Mouse (Mus musculus) cerebellum, adult 11 months (tissue): Measurements from ENCODE around the gene Nap1l1.
A peak's percentile ranks its signal among the peaks of the same experiment; 100 is the strongest.

ENCODE experiments used
- DNase-seq: peaks from one replicate; pipeline ENCODE4 v3.0.0; 2022

Gene Nap1l1

DNA sequence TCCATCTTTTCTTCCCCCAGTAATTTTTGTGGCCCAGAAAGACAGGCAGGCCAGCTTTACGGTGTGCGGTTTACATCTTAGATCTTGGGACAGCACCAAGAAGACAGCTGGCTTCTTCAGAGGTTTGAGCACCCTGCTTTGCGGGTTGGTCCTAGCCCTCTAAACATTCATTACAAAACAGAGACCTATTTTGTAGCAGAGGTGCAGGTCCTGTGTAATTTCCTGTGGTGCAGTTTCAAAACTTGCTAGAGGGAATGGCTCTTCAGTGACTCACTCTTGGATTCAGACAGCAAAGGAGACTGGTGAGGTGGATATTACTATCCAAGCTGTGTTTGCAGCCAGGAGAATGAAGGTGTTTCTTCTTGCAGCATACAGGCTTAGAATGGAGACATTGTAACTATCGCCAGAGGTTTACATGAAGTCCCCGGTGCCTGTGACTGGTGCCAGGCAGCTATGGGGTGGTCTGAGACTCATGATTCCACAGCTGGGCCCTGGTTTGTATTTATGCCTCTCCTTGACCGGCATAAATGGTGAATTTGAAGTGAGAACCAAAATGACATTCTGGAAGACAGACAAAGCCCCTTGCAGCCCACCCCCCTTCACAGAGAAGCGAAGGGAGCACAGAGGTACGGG, 43.9 kb downstream of the Nap1l1 start:
- no peak for DNase-seq

DNA sequence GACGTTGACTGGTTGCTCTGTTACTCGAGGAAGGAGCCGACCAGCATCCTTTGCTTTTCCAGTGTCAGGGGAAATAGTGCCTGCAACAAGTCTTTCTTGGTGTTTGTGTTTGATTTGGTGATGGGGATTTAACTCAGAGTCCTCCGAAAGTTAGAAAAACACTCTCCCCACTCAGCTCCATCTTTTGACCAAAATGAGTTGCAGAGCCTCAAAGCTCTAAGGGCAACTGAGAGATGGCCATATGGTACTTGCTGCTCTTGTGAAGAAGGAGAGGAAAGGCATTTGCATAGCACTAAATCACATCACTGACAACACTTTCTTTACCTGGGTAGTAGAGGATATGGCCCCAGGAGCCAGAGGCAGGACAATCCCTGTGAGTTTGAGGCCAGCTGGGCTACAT, 45.3 kb downstream of the Nap1l1 start:
- no peak for DNase-seq

GRCm38 (mm10) chr10:111519620-111520370, 46.8 kb downstream of the Nap1l1 start:
- peak; percentile 50 for DNase-seq

GRCm38 (mm10) chr10:111520621-111521020, 47.6 kb downstream of the Nap1l1 start:
- peak; percentile 25 for DNase-seq

GRCm38 (mm10) chr10:111521636-111522035, 48.6 kb downstream of the Nap1l1 start:
- DNase-seq: no peak

- no peak for DNase-seq
Measured at GRCm38 (mm10) chr10:111522230-111522629, 49.2 kb downstream of the Nap1l1 start.

DNA sequence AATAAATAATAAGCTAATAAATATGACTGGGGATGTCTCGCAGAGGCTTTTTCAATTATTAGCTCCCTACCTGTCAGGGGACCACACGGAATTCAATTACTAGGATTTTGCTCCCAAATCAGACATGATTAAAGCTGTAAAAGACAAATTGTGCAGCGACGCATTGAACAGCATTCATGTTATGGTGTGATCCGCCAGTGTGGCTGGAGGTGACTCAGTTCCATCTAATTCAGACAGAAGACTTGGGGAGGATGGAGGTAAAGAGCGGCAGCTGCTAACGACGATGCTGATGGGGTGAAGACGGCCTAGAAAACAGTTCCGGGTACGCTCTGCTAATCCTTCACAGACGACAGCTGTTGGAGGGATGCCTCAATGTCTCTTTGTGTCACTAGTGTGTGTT, 50.9 kb downstream of the Nap1l1 start:
- DNase-seq: no peak

GRCm38 (mm10) chr10:111527057-111527456, 54.0 kb downstream of the Nap1l1 start:
- DNase-seq: peak; percentile 47

- no peak for DNase-seq
Measured at GRCm38 (mm10) chr10:111527613-111528012, 54.6 kb downstream of the Nap1l1 start.

- DNase-seq: no peak
Measured at GRCm38 (mm10) chr10:111528283-111528682, 55.3 kb downstream of the Nap1l1 start.

DNA sequence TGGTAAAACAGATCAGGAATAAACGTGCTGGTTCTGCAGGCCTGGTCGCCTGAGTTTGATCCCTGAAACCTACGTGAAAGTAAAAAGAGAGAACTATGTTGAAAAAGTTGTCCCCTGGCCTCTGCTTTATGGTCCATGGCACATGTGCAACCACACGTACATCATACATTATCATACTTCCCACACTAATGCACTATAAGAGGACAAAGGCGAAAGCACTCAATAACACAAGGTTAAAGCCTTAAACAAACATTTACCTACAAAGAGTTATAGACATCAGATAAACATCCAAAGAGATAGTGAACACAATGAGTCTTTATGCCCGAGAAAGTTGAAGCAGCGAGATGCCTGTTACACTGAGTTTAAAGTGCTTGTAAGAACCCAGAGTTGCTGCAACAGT, 57.4 kb downstream of the Nap1l1 start:
- no peak for DNase-seq

GRCm38 (mm10) chr10:111534691-111535090, 61.7 kb downstream of the Nap1l1 start:
- DNase-seq: no peak

DNA sequence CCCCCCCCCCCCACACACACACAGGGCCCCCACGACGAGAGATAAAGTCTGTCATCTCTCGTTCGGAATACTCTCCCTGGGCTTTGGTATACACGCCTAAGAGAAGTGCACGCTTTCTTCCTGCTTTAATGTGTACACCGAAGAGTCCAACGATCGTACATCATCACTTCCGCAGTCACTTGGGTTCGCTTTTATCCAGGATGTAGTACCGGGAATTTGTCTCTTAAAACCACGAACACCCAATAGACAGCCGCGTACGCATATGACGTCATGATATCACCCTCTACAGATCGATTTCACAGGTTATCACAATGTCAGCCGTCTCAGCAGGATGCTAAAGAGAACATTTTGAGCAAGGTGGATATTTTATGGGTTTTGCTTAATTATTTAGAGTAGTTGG, 64.4 kb downstream of the Nap1l1 start:
- no peak for DNase-seq

- DNase-seq: no peak
Measured at GRCm38 (mm10) chr10:111539724-111540324, 66.8 kb downstream of the Nap1l1 start.

DNA sequence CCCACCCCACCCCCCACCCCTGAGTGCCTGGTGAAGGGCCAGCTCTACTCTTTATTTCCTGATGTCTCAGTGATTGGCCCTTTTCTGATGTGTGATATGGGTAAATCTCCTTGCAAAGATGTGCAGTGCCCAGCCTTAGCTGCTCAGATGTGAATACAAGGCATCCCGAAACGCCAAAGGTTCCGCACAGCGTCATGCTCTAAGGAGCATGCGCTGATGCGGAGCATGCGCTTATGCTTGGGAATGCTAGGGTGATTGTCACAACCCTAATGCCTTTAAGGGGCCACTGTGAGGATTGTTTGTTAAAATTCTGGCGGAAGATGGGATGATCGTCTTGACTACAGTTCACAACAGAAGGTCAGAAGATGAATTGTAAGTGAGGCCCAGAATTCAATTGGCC, 67.7 kb downstream of the Nap1l1 start:
- no peak for DNase-seq

GRCm38 (mm10) chr10:111543106-111543505, 70.1 kb downstream of the Nap1l1 start:
- DNase-seq: no peak

DNA sequence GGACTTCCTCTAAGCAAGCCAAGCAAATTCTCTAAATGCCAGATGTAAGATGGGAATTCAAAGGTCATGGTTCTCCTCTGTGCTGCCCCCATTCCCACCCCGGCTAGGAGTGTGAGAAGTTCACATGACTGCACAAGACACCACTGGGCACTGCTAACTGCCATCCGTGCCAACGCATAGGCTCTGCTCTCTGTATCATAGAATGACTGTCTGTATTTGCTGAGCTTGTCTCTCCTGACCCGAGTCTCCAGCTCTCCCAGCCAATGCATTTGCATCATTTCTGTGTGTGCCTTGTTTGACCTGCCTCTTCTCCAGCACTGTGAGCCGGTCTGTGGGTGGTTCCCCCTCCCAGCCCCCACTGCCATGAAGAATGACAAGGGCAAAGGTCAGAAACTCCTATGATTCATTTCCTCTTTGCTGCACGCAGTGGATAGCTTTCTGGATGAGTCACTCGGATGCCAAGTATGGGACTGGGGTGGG, 70.8 kb downstream of the Nap1l1 start:
- DNase-seq: no peak

- DNase-seq: no peak
Measured at GRCm38 (mm10) chr10:111544311-111544710, 71.3 kb downstream of the Nap1l1 start.

DNA sequence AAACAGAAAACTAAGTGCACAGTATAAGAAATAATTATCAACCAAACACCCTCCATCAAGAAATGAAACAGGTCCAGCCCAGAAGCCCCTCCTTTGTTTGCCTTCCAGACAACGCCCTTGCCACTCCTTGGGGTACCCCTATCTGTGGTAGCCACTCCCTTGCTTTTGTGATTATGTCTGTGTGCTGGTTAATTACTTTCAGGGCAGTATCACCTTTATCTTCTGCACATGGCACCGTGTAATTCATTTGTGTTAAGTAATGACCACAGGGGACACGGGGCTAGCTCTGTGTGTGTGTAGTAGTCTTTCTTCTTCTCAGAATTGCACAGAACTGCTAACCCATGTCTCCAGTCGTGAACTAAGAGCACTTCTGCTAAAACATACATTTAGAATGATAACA, 72.6 kb downstream of the Nap1l1 start:
- no peak for DNase-seq
